Mouse (Mus musculus) heart, postnatal 0 days (tissue): ENCODE measurements around the gene Eif4e2. TPM values are rescaled to one million over a fixed set of nuclear protein-coding genes. Genes with fewer than 3 reads are reported as not detected.
A peak's percentile ranks its signal among the peaks of the same experiment; 100 is the strongest.

Source experiments
- ATAC-seq: fragments of 200-750 bp; cut with Nextera tagmentation; 2 replicates; pipeline ENCODE4 v1.8.0; 2017; ENCODE audit warnings: low read depth, moderate number of reproducible peaks, moderate library complexity; ENCODE audit not compliant: insufficient read depth
- DNase-seq: peaks from one replicate; pipeline ENCODE4 v3.0.0-alpha.2; 2016; ENCODE audit warnings: low spot score
- H3K27ac ChIP-seq: fragments of 300-500 bp; sonication (generic); 2 replicates; pipeline ENCODE4 v1.5.1; 2014; ENCODE audit warnings: low read depth, mild to moderate bottlenecking
- H3K27me3 ChIP-seq: fragments of 300-500 bp; sonication (generic); 2 replicates; pipeline ENCODE4 v1.6.1; 2014; ENCODE audit warnings: low read length, mixed read lengths; ENCODE audit not compliant: control insufficient read depth, insufficient read depth
- H3K36me3 ChIP-seq: fragments of 300-500 bp; sonication (generic); replicated peaks from 2 replicates; pipeline ENCODE4 v1.6.1; 2014; ENCODE audit warnings: low read length, mixed read lengths; ENCODE audit not compliant: control insufficient read depth, insufficient read depth
- H3K4me1 ChIP-seq: fragments of 300-500 bp; sonication (generic); 2 replicates; pipeline ENCODE4 v1.6.1; 2014; ENCODE audit warnings: antibody characterized with exemption; ENCODE audit not compliant: control insufficient read depth, insufficient read depth
- H3K4me2 ChIP-seq: fragments of 300-500 bp; sonication (generic); 2 replicates; pipeline ENCODE4 v1.6.1; 2014; ENCODE audit warnings: low read depth, mild to moderate bottlenecking, low read length, moderate library complexity
- H3K4me3 ChIP-seq: fragments of 300-500 bp; sonication (generic); 2 replicates; pipeline ENCODE4 v1.5.1; 2014; ENCODE audit warnings: low read depth, low read length
- H3K9ac ChIP-seq: fragments of 300-500 bp; sonication (generic); replicated peaks from 2 replicates; pipeline ENCODE4 v1.6.1; 2014; ENCODE audit warnings: low read depth, low read length, mixed read lengths
- H3K9me3 ChIP-seq: fragments of 300-500 bp; sonication (generic); replicated peaks from 2 replicates; pipeline ENCODE4 v1.6.1; 2016; ENCODE audit warnings: low read length; ENCODE audit not compliant: control insufficient read depth
- CTCF ChIP-seq: IDR thresholded peaks from 2 replicates; pipeline ENCODE4 v1.5.1; 2016; ENCODE audit warnings: antibody characterized with exemption, control low read depth, low read depth
- EP300 ChIP-seq: IDR thresholded peaks from 2 replicates; pipeline ENCODE4 v1.6.1; 2016; ENCODE audit warnings: antibody characterized with exemption, low read depth
- WGBS: fragments of 180-500 bp; shearing (Covaris S2); extraction: QIAGEN DNeasy Blood & Tissue Kit; methylation state at CpG from one replicate; pipeline ENCODE4 v1.1.7; 2014; 5-methylcytosine and 5-hydroxymethylcytosine counted together
- polyA plus RNA-seq: library from polyadenylated mRNA; unstranded; fragments of >200 nt; fragmentation: Nextera tagmentation; extraction: Ambion mirVana; gene quantifications from 2 replicates; pipeline ENCODE4 v1.2.1, GENCODE M21; 2015
- total RNA-seq: library from RNA; depleted of rRNA; stranded (reverse); fragments of >200 nt; gene quantifications from 2 replicates; pipeline ENCODE4 v1.2.3, GENCODE M21; 2014; ENCODE audit warnings: low replicate concordance

Gene Eif4e2
- total and polyA plus RNA-seq, 2 experiments from 2014 or later: 54.9 to 80.9 TPM

DNA sequence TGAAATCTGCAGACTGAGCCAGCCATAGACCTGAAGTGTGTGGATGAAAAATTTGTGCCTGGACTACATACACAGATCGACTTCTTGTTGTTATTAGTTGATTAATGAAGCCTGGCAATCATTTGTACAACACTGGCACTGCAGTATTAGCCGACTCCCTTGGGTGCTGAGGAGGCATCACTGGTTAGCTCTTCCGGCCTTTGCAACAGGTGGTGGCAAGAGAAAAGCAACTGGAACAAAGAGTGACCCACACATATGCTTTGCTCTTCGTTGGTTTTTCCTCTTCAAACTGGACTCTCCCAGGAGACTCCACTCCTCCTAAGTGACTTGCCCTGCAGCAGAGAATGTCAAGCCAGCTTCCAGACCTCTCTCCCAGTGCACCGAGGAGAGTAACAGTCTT is 9.9 kb upstream of the Eif4e2 start:
- ATAC-seq (no peak), DNase-seq (no peak)
- H3K4me3 ChIP-seq: no peak overlapping the region
- WGBS: 71% methylated on average over 5 of the region's 5 CpGs
- H3K27ac ChIP-seq: no peak overlapping the region
- no peak overlapping the region for H3K4me2 ChIP-seq
- no peak for TF ChIP-seq EP300
- TF ChIP-seq CTCF: no peak
- no peaks in the 10 kb centered on the region; the same call in 1 of the 2 replicates for H3K4me1 ChIP-seq
- H3K9ac ChIP-seq: no peak overlapping the region
- no peaks in the 10 kb centered on the region for H3K9me3 ChIP-seq
- no peaks in the 10 kb centered on the region for H3K36me3 ChIP-seq
- H3K27me3 ChIP-seq: peaks cover 21% of the 10 kb centered on the region

DNA sequence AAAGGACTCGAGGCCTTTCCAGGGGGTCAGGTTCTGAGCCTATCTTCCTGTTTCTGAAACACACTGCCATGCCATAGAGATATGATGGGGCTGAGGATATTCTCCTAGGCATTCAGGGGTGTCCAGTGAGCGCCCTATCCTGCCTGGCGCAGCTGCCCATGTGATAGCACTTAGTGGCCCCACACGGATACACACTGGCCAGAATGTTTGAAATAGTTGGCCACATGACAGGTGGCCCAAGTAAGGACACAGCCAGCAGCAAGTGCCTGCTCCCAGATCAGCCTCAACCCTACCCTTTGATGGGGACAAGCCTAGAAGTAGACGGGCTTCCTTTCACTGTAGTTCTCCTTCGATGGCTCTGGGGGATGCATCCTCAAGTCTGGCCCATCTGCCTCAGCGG is 9.2 kb upstream of the Eif4e2 start, which contains the start of gene Chrng:
Gene Chrng (plus strand): TSS at position 193 of the 400 bp plus-strand sequence.
- no peaks in the 10 kb centered on the region; the same call in 1 of the 2 replicates for H3K4me1 ChIP-seq
- no peak within 1 kb of the TSS for H3K27ac ChIP-seq
- 86% methylated on average over 7 of the region's 7 CpGs for WGBS
- no peaks in the 10 kb centered on the region for H3K36me3 ChIP-seq
- TF ChIP-seq CTCF (no peak), EP300 (no peak)
- H3K4me2 ChIP-seq: no peak within 1 kb of the TSS
- ATAC-seq: no peak
- no peak within 1 kb of the TSS for H3K4me3 ChIP-seq
- peaks cover 21% of the 10 kb centered on the region for H3K27me3 ChIP-seq
- no peaks in the 10 kb centered on the region for H3K9me3 ChIP-seq
- H3K9ac ChIP-seq: no peak within 1 kb of the TSS
- DNase-seq: no peak

DNA sequence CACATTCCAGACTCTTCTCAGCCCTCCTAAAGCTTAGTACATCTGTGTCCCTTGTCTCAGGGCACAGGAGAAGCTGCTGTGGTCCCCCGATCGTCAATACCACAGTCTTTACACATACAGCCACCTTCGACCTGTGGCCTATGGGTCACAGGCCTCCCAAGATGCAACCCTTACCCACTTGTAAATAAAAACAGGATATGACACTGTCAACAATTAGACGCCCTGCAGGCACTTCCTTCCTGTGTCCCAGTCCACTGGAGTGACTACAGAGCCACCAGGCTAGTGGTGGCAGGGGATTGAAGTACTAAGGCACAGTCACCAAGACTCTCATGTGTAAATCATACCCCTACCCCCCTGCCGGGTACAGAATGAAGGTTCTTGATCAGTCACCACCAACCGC is 8.7 kb upstream of the Eif4e2 start:
- Histone ChIP-seq H3K9me3 (no peaks in the 10 kb centered on the region), H3K27ac (no peak overlapping the region), H3K27me3 (peaks cover 21% of the 10 kb centered on the region), H3K4me2 (no peak overlapping the region), H3K36me3 (no peaks in the 10 kb centered on the region), H3K9ac (no peak overlapping the region), H3K4me3 (no peak overlapping the region), H3K4me1 (no peaks in the 10 kb centered on the region; the same call in 1 of the 2 replicates)
- TF ChIP-seq EP300: no peak
- TF ChIP-seq CTCF: no peak
- 51% methylated on average over 6 of the region's 6 CpGs for WGBS
- DNase-seq: no peak
- no peak for ATAC-seq

DNA sequence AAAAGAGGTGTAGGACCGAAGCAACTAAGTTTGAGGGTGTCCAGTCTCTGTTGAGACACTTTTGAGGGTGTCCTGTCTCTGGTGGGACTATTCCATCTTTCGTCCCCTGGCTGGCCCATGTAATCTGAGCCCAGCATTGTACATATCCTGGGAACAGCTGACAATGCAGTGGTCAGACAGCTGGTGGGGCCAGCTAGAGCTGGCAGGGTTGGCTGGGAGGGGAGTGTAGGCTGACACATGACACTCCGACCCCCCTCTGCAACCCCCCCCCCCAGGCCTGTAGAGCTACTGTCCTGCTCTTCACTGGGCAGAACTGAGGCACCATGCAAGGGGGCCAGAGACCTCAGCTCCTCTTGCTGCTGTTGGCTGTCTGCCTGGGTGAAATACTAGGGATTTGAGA is 8.2 kb upstream of the Eif4e2 start:
- Histone ChIP-seq H3K4me3 (no peak overlapping the region), H3K4me2 (no peak overlapping the region), H3K9ac (no peak overlapping the region), H3K4me1 (no peaks in the 10 kb centered on the region; the same call in 1 of the 2 replicates), H3K27me3 (peaks cover 21% of the 10 kb centered on the region), H3K9me3 (no peaks in the 10 kb centered on the region), H3K36me3 (no peaks in the 10 kb centered on the region), H3K27ac (no peak overlapping the region)
- no peak for ATAC-seq
- TF ChIP-seq CTCF (no peak), EP300 (no peak)
- DNase-seq: no peak
- WGBS: 41% methylated on average over 3 of the region's 3 CpGs

DNA sequence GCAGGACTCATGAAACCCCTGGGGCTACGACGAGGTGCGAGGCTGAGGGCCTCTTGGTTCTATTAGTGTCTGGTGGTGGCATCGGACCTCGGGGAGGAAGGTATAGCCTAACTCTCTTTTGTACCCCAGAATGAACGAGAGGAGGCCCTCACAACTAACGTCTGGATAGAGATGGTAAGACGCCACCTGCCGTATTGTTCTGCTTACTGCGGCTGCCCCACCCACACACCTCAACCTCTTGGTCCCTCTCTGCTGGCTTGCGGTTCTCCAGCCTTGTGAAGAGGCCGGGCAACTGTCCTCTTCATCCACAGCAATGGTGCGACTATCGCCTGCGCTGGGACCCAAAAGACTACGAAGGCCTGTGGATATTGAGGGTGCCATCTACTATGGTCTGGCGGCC is 7.4 kb upstream of the Eif4e2 start:
- Histone ChIP-seq H3K4me3 (no peak overlapping the region), H3K27me3 (peaks cover 21% of the 10 kb centered on the region)
- WGBS: 23% methylated on average over 17 of the region's 17 CpGs

DNA sequence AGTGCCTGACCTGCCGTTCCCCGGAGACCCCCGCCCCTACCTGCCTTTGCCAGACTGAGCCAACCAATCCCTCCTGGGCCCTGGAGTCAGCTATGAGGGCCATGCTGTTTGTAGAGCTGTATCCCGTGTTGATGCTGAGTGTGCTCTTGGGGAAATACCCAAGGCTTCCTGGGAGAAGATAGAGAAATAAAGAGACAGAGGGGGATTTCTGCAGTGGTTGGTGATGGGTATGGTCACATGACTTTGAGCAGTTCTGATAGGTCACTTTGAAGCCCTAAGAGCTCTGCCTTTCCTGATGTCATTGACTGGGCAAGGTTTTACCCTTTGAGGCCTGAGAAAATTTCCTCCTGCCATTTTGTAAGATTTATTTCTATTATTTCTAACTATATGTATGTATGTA is 2.3 kb upstream of the Eif4e2 start:
- Histone ChIP-seq H3K9ac (no peak overlapping the region), H3K36me3 (no peaks in the 10 kb centered on the region), H3K27me3 (peaks cover 14% of the 10 kb centered on the region), H3K4me3 (no peak overlapping the region), H3K9me3 (no peaks in the 10 kb centered on the region), H3K4me2 (no peak overlapping the region), H3K4me1 (peaks cover 11% of the 10 kb centered on the region), H3K27ac (no peak overlapping the region)
- TF ChIP-seq CTCF (no peak), EP300 (no peak)
- ATAC-seq (no peak), DNase-seq (no peak)
- 81% methylated on average over 4 of the region's 4 CpGs for WGBS

More for the DNA sequence above, 7.4 kb upstream of the Eif4e2 start:
- no peak overlapping the region for H3K4me2 ChIP-seq
- no peaks in the 10 kb centered on the region for H3K9me3 ChIP-seq
- no peaks in the 10 kb centered on the region for H3K4me1 ChIP-seq
- no peak; the same call in 1 of the 2 replicates for ATAC-seq
- no peak overlapping the region for H3K27ac ChIP-seq
- H3K36me3 ChIP-seq: no peaks in the 10 kb centered on the region
- no peak for DNase-seq
- no peak overlapping the region for H3K9ac ChIP-seq
- peak; percentile 32 for TF ChIP-seq CTCF
- no peak for TF ChIP-seq EP300
